Comparison of ENCODE assay signal across 8 mouse cellular contexts in the genomic region with DNA sequence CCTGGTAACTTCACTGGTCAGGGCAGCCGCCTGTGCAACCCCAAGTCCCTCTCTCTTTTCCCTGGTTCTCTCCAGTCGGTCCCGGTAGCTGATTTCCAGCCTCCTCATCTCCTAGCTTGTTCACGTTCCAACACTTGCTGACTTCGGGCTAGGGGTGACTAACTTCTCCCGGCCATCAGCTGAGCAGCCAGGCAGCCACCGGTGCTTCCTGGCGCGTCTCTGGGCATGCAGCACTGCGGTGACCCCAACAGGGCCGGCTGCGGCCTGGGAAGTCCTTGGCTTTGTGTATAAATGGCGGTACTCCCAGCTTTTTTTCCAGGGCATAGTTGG. TPM values are rescaled to one million over a fixed set of nuclear protein-coding genes. Genes with fewer than 3 reads are reported as not detected.
DNase-seq lines count a peak whose midpoint lies in the region; ATAC-seq and TF ChIP-seq lines count a peak whose summit lies in the region.

A gene (minus strand): TSS at position 248 of the 330 bp plus-strand sequence.

- 5% methylated on average over 13 of the region's 13 CpGs for WGBS in kidney, adult 2 months
- WGBS in bone marrow, adult 2 months, result 5% methylated on average over 13 of the region's 13 CpGs
- 10% methylated on average over 13 of the region's 13 CpGs for WGBS in heart, adult 2 months
- WGBS in kidney, postnatal 0 days, result 5% methylated on average over 13 of the region's 13 CpGs
- 6% methylated on average over 13 of the region's 13 CpGs for WGBS in midbrain, postnatal 0 days

- H3K4me3 ChIP-seq in kidney, adult 2 months (ENCODE audit: insufficient read depth, low read depth, low read length), result peak within 1 kb of the TSS; percentile 57
- H3K4me3 ChIP-seq in bone marrow, adult 2 months (replicated peaks; ENCODE audit: control insufficient read depth, low read depth, low read length), result peak within 1 kb of the TSS; percentile 53
- peak within 1 kb of the TSS; percentile 62 for H3K4me3 ChIP-seq in heart, adult 2 months
- H3K4me3 ChIP-seq in kidney, postnatal 0 days (replicated peaks; ENCODE audit: low read depth, low read length), result peak within 1 kb of the TSS; percentile 75
- H3K4me3 ChIP-seq in midbrain, postnatal 0 days (ENCODE audit: low read depth, low read length), result peak within 1 kb of the TSS; percentile 50

- no peaks in the 10 kb centered on the region for H3K9me3 ChIP-seq in kidney, postnatal 0 days (replicated peaks; ENCODE audit: low read length)
- no peaks in the 10 kb centered on the region for H3K9me3 ChIP-seq in midbrain, postnatal 0 days (ENCODE audit: low read length)

- TF ChIP-seq EP300 in heart, adult 2 months (IDR thresholded peaks at IDR 0.05; ENCODE audit: insufficient read depth, low read depth, low read length), result no peak

- no peaks in the 10 kb centered on the region for H3K27me3 ChIP-seq in kidney, adult 2 months (replicated peaks; ENCODE audit: control insufficient read depth, insufficient read depth, low read length)
- H3K27me3 ChIP-seq in heart, adult 2 months (ENCODE audit: control insufficient read depth, insufficient read depth, low read length), result no peaks in the 10 kb centered on the region
- peaks cover 4% of the 10 kb centered on the region; the same call in 1 of the 2 replicates for H3K27me3 ChIP-seq in kidney, postnatal 0 days (ENCODE audit: insufficient read depth, low read length)
- no peaks in the 10 kb centered on the region for H3K27me3 ChIP-seq in midbrain, postnatal 0 days (ENCODE audit: insufficient read depth, low read length)

- H3K4me1 ChIP-seq in kidney, adult 2 months (ENCODE audit: control insufficient read depth, insufficient read depth, low read length), result no peaks in the 10 kb centered on the region
- H3K4me1 ChIP-seq in bone marrow, adult 2 months (ENCODE audit: control insufficient read depth, insufficient read depth, low read length), result no peaks in the 10 kb centered on the region
- H3K4me1 ChIP-seq in heart, adult 2 months (ENCODE audit: control insufficient read depth, insufficient read depth, low read length), result peaks cover 2% of the 10 kb centered on the region; the same call in 1 of the 2 replicates
- H3K4me1 ChIP-seq in kidney, postnatal 0 days (replicated peaks; ENCODE audit: insufficient read depth, low read length), result 0 out of 2 replicates have a peak, but pooled peaks cover 12% of the 10 kb centered on the region
- peaks cover 9% of the 10 kb centered on the region for H3K4me1 ChIP-seq in midbrain, postnatal 0 days (ENCODE audit: insufficient read depth, low read length)

- DNase-seq in kidney, adult 2 months, result peak; percentile 14
- DNase-seq in kidney, adult 11 months, result no peak
- DNase-seq in heart, adult 2 months, result peak in 1 of 2 experiments; percentile 60
- DNase-seq in kidney, postnatal 0 days (ENCODE audit: low spot score), result peak; percentile 26
- DNase-seq in midbrain, postnatal 0 days (ENCODE audit: low spot score), result peak; percentile 10
- no peak for DNase-seq in urinary bladder, adult 2 months (ENCODE audit: low spot score)
- no peak for DNase-seq in thymus, adult 18-20 months

- no peak for TF ChIP-seq CTCF in kidney, adult 2 months (conservative IDR thresholded peaks at IDR 0.05; ENCODE audit: insufficient read depth, insufficient read length, low read depth, low read length)
- no peak for TF ChIP-seq CTCF in bone marrow, adult 2 months (IDR thresholded peaks at IDR 0.05; ENCODE audit: control insufficient read depth, insufficient read depth, low read length)
- TF ChIP-seq CTCF in heart, adult 2 months (IDR thresholded peaks at IDR 0.05), result no peak
- TF ChIP-seq CTCF in kidney, postnatal 0 days (IDR thresholded peaks at IDR 0.05; ENCODE audit: low read depth), result no peak
- TF ChIP-seq CTCF in midbrain, postnatal 0 days (IDR thresholded peaks at IDR 0.05), result no peak

- H3K4me2 ChIP-seq in kidney, postnatal 0 days (ENCODE audit: low read length), result peak within 1 kb of the TSS; percentile 97
- peak within 1 kb of the TSS; percentile 100 for H3K4me2 ChIP-seq in midbrain, postnatal 0 days (ENCODE audit: low read depth, low read length, poor library complexity, severe bottlenecking)

- H3K27ac ChIP-seq in kidney, adult 2 months (ENCODE audit: insufficient read depth, low read depth, low read length), result peak within 1 kb of the TSS; percentile 47
- peak within 1 kb of the TSS; percentile 19; the same call in 1 of the 2 replicates for H3K27ac ChIP-seq in bone marrow, adult 2 months (ENCODE audit: control insufficient read depth, insufficient read depth, low read depth, low read length, poor library complexity)
- H3K27ac ChIP-seq in heart, adult 2 months, result peak within 1 kb of the TSS; percentile 83
- H3K27ac ChIP-seq in kidney, postnatal 0 days, result peak within 1 kb of the TSS; percentile 86
- no peak within 1 kb of the TSS for H3K27ac ChIP-seq in midbrain, postnatal 0 days (ENCODE audit: low read depth, low read length)

- intact Hi-C loops in heart, adult 2 months (cut with DNase I), result loop anchor here (5.0 kb wide), 3 partner anchors 66 to 516 kb away; no protein-coding TSS in a partner anchor

- H3K79me2 ChIP-seq in heart, adult 2 months (replicated peaks; ENCODE audit: control insufficient read depth, insufficient read depth, low read length), result no peaks in the 10 kb centered on the region

- peak within 1 kb of the TSS; percentile 74 for H3K9ac ChIP-seq in heart, adult 2 months (ENCODE audit: low read depth, low read length)
- peak within 1 kb of the TSS; percentile 65 for H3K9ac ChIP-seq in kidney, postnatal 0 days (ENCODE audit: low read depth, low read length)
- peak within 1 kb of the TSS; percentile 47 for H3K9ac ChIP-seq in midbrain, postnatal 0 days (replicated peaks; ENCODE audit: low read length, poor library complexity, severe bottlenecking)

- ATAC-seq in kidney, postnatal 0 days (replicated peaks; ENCODE audit: low FRiP score, low read depth), result no peak
- ATAC-seq in midbrain, postnatal 0 days (ENCODE audit: low FRiP score), result no peak

- no peaks in the 10 kb centered on the region for H3K36me3 ChIP-seq in kidney, adult 2 months (ENCODE audit: control insufficient read depth, insufficient read depth, low read length)
- no peaks in the 10 kb centered on the region for H3K36me3 ChIP-seq in heart, adult 2 months (ENCODE audit: control insufficient read depth, insufficient read depth, low read length)
- no peaks in the 10 kb centered on the region for H3K36me3 ChIP-seq in kidney, postnatal 0 days (ENCODE audit: insufficient read depth, low read length)
- H3K36me3 ChIP-seq in midbrain, postnatal 0 days (ENCODE audit: insufficient read depth, low read length), result no peaks in the 10 kb centered on the region

- TF ChIP-seq POLR2A in kidney, adult 2 months (IDR thresholded peaks at IDR 0.05; ENCODE audit: low read depth, low read length), result no peak
- TF ChIP-seq POLR2A in bone marrow, adult 2 months (IDR thresholded peaks at IDR 0.05; ENCODE audit: borderline replicate concordance, control insufficient read depth, low read depth, low read length), result no peak
- no peak for TF ChIP-seq POLR2A in heart, adult 2 months (IDR thresholded peaks at IDR 0.05; ENCODE audit: insufficient read depth, low read depth, low read length)

RNA-seq across cellular contexts. Expression of the gene that starts here (rescaled TPM):
- 5.7 and 5.9 TPM in 2 replicates for polyA plus RNA-seq in kidney, adult 2 months (2012; rRNA removed)
- polyA plus RNA-seq in bone marrow, adult 2 months (2011; ENCODE audit: insufficient read depth, insufficient read length, low replicate concordance, missing spikeins), result 1.2 and 3.6 TPM in 2 replicates
- 1 to 10 TPM; 7.4 to 7.5 TPM for total RNA-seq in heart, adult 2 months (2021)
- 3.6 and 4.8 TPM in 2 replicates for polyA plus RNA-seq in heart, adult 2 months (2012; rRNA removed)
- polyA plus RNA-seq in kidney, postnatal 0 days (2015; fragmentation: Nextera tagmentation; extraction: Ambion mirVana), result 5.9 and 6.4 TPM in 2 replicates
- total RNA-seq in midbrain, postnatal 0 days (2014; rRNA removed), result 3.2 and 3.6 TPM in 2 replicates
- polyA plus RNA-seq in midbrain, postnatal 0 days (2015; fragmentation: Nextera tagmentation; extraction: Ambion mirVana), result 2.0 and 2.1 TPM in 2 replicates
- 6.5 and 6.8 TPM in 2 replicates for polyA plus RNA-seq in urinary bladder, adult 2 months (2012; rRNA removed)

Comparison
In these comparisons a context has a peak if more than half of its experiments do, and no peak if none do; other contexts are left out.
1. DNase-seq: peak in kidney, adult 2 months (single experiment), kidney, postnatal 0 days (single experiment) and midbrain, postnatal 0 days (single experiment); none in kidney, adult 11 months (single experiment), urinary bladder, adult 2 months (single experiment) and thymus, adult 18-20 months (0 of 2).
2. Peak in every context shown above with its lines, with median percentiles within 50 percentile points of each other: H3K4me3 ChIP-seq and H3K9ac ChIP-seq.